Mouse (Mus musculus): ENCODE results near the gene Fam240a.

The Fam240a gene

GRCm38 (mm10) chr9:110945343-110945742 lies 28.7 kb upstream of the Fam240a start:
- DNase-seq (ENCODE audit: low spot score) = no peak

DNA sequence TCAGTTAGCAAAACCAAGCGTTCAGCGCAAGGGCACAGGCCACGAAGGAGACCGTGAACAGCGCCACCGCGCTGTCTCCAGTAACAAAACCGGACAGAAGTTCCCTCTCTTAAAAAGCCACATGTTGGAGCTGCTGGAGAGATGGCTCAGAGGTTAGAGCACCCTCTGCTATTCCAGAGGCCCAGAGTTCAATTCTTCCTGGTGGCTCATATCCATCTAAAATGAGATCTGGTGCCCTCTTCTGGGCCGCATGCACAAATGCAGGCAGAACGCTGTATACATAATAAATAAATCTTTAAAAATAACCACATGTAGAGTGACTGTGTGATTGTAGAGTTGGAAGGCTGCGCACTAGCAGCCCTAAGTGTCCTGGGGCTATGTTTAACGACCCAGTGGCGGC lies 27.6 kb upstream of the Fam240a start:
- no peak for DNase-seq (ENCODE audit: low spot score)

GRCm38 (mm10) chr9:110937506-110938490 lies 21.1 kb upstream of the Fam240a start:
- DNase-seq (ENCODE audit: low spot score) = no peak

GRCm38 (mm10) chr9:110935941-110936340 lies 19.3 kb upstream of the Fam240a start:
- DNase-seq (ENCODE audit: low spot score) = no peak

GRCm38 (mm10) chr9:110933850-110934437 lies 17.3 kb upstream of the Fam240a start:
- DNase-seq (ENCODE audit: low spot score) = no peak

DNA sequence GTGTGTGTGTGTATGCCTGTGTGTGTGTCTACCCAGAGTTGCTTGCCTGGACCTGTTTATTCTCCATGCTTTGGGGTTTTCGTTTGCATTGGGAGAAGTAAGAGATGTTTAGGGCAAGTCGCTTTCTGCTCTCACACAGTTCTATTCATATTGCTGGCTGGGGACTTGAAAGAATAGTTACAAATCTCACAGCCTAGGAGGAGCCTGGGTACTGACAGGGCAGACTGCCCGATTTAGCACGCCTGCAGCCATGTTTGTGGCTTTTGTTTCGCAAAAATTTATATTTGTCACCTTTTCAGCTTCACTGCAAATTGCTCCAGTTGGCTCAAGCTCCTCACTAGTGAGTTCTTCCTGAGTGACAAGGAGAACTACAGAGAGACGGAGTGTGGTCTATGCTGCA lies 14.9 kb upstream of the Fam240a start:
- no peak for DNase-seq (ENCODE audit: low spot score)

DNA sequence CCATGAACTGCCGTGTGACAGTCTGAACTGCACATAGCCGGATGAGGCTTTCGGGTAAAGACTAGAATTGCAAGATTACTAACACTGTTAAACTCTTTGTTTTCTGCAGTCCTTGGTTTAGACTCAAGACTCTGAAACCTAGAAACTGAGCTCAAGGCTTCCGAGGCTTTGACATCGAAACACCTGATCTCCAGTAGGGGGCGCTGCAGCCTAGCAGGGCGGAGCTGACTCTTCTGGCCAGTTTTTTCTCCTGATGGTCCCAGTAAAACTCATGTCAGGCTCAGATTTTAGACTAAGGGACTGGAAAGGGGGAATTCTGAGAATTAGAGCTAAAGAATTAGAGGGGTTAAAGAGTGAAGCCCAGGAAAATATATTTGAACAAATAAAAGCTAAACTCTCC lies 6.1 kb upstream of the Fam240a start:
- peak; percentile 91 for DNase-seq (ENCODE audit: low spot score)

DNA sequence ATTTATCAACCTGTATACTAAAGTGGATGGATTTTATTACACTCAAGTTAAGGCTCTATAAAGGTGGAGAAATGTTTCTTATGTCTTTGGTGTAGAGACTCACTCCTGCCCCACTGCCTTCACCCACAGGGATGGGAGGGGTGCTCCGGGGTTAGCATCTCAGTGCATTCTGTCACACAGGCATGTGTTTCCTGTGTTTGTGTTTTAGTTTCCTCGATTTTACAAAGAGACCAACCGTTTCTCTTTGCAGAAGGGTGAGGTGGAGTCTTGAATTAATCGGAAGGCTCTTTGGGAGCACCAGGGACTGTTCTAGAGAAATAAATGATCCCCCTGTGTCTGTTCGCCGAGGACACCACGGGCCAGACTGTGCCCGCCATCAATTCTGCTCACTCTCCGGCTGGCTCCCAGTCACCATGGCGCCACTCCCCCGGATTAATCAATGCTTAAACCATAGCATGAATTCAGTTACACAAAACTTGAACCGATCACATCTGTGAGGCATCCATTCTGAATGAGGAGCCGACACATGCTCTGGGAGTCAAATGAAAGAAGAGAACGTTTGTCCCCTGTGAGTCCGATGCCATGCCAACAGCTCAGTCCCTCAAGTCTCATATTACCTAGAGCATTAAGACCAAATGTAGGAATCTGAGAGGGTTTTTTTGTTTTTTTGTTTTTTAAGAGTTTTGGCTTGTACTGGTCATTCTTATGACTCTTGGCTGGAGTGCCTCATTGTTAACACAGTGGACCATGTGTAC lies 4.2 kb upstream of the Fam240a start:
- DNase-seq (ENCODE audit: low spot score) = no peak

- DNase-seq (ENCODE audit: low spot score) = no peak
These were observed 1.2 kb downstream of the Fam240a start for GRCm38 (mm10) chr9:110915466-110915865.

GRCm38 (mm10) chr9:110914631-110915236 lies 1.9 kb downstream of the Fam240a start:
- DNase-seq (ENCODE audit: low spot score) = no peak

DNA sequence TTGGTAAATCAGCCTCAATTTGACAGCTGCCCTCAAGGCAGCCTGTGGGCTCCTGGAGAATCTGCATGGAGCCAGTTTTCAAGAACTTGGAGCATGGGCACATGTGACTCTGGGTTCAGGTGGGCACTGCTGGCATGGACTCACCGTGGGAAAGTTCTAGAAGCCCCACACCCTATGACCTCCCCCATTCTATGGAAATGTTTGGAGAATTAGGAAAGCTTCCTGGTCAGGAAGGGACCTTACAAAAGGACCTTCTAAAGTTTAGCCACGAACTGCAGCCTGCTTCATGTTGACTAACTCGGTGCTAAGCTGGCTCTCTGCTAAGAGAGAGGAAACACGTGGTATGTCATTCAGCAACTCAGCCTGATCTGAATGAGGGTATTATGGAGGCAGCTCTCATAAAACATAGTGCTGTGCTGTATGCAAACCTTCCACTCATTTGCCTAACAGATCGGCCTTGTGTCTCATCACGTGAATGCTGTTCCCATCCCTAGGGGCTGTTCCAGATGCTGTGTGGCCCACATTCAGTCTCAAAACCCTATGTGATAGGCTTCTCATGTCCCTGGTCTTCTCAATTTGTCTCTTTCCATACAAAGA lies 7.2 kb downstream of the Fam240a start:
- DNase-seq (ENCODE audit: low spot score) = no peak

GRCm38 (mm10) chr9:110908631-110909016 lies 8.0 kb downstream of the Fam240a start:
- DNase-seq (ENCODE audit: low spot score) = no peak

GRCm38 (mm10) chr9:110907838-110908630 lies 8.6 kb downstream of the Fam240a start:
- no peak for DNase-seq (ENCODE audit: low spot score)

DNA sequence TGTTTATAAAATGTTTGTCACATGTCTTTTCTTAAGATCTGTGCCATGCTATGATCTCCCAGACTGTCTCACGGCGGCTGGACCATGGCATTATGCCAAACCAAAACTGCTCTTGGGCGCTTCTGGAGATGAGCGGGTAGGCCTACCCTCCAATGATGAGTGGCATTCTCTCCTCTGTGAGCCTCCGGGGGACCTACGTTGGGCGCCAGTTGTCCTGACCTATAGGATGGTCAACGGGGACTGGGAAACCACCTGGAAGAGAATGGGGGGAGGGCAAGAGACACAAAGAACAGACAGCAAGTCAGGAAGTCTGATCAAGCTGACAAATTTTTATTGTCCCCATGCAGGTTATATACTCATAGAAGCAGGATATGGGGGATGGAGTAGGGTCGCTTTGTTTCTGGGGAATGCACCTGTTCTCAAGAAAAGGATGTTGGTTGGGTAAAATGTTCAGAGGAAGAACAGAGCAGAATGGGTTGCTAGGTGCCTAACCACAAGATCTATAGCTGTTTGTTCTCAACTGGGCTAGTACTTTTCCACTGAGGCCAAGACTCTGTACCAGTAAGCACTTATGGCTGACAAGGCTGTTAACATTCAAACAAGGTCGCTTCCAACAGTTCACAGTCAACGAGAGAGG lies 9.3 kb downstream of the Fam240a start:
- no peak for DNase-seq (ENCODE audit: low spot score)

DNA sequence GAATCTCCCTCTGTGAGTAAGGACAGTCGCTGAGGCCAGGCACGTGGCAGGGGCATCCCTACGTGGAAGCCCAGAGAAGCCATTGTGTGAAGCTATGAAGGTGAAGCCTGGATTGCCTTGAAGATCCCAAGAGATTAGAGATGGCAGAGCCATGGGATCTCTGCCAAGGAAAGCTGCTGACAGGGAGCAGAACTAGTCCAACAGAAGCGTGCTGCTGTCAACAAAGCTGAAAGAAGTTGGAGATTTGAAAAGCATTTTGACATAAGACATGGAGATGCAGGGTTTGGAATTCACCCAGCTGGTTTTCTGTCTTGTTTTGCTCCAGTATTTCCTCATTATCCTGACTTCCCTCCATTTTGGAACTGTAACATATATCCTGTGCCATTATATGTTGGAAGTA lies 14.4 kb downstream of the Fam240a start:
- DNase-seq (ENCODE audit: low spot score) = no peak

- no peak for DNase-seq (ENCODE audit: low spot score)
These were observed 15.5 kb downstream of the Fam240a start for GRCm38 (mm10) chr9:110901204-110901603.

GRCm38 (mm10) chr9:110899451-110900008 lies 17.1 kb downstream of the Fam240a start:
- DNase-seq (ENCODE audit: low spot score) = no peak

- DNase-seq (ENCODE audit: low spot score) = no peak
These were observed 20.1 kb downstream of the Fam240a start for GRCm38 (mm10) chr9:110896595-110896994.

- no peak for DNase-seq (ENCODE audit: low spot score)
These were observed 20.7 kb downstream of the Fam240a start for GRCm38 (mm10) chr9:110895994-110896393.

- no peak for DNase-seq (ENCODE audit: low spot score)
These were observed 21.2 kb downstream of the Fam240a start for GRCm38 (mm10) chr9:110895507-110895906.

Data from testis, postnatal 10 days (tissue).